Mouse (Mus musculus): ENCODE data around the gene Gfod1.

GRCm38 (mm10) chr13:43261287-43261686 is 42.7 kb downstream of the Gfod1 start:
- TF ChIP-seq POLR2A (IDR thresholded peaks at IDR 0.05; ENCODE audit: borderline replicate concordance, control insufficient read depth, low read depth, low read length) (no peak), CTCF (IDR thresholded peaks at IDR 0.05; ENCODE audit: control insufficient read depth, insufficient read depth, low read length) (no peak)

Data from bone marrow, adult 2 months (tissue).